Mouse (Mus musculus): Measurements from ENCODE around the gene 2310030G06Rik. TPM values are rescaled to one million over a fixed set of nuclear protein-coding genes. Genes with fewer than 3 reads are reported as not detected.

2310030G06Rik gene
- polyA plus RNA-seq, 1 experiment from 2014 or later = 11.6 TPM

GRCm38 (mm10) chr9:50761520-50762243, 15.3 kb upstream of the 2310030G06Rik start:
- no peaks in the 10 kb centered on the region; the same call in 1 of the 2 replicates for H3K36me3 ChIP-seq (replicated peaks; ENCODE audit: insufficient read depth, low read length)
- DNase-seq (no peak), ATAC-seq (no peak)
- WGBS (ENCODE audit: insufficient replicate concordance) = 56% methylated on average over 6 of the region's 6 CpGs
- H3K4me3 ChIP-seq (ENCODE audit: low read depth, low read length) = no peak overlapping the region
- TF ChIP-seq EP300 (IDR thresholded peaks at IDR 0.05; ENCODE audit: low read depth) (no peak), CTCF (IDR thresholded peaks at IDR 0.05; ENCODE audit: low read depth) (no peak)
- no peak overlapping the region for H3K9ac ChIP-seq (replicated peaks)
- H3K9me3 ChIP-seq (ENCODE audit: low read length) = no peaks in the 10 kb centered on the region
- H3K4me2 ChIP-seq (ENCODE audit: low read depth, low read length) = no peak overlapping the region
- no peaks in the 10 kb centered on the region for H3K27me3 ChIP-seq (ENCODE audit: insufficient read depth, low read length)
- H3K4me1 ChIP-seq (ENCODE audit: insufficient read depth) = no peaks in the 10 kb centered on the region
- no peak overlapping the region for H3K27ac ChIP-seq (ENCODE audit: low read depth)

- H3K9me3 ChIP-seq (ENCODE audit: low read length) = no peaks in the 10 kb centered on the region
- no peak overlapping the region for H3K4me2 ChIP-seq (ENCODE audit: low read depth, low read length)
- WGBS (ENCODE audit: insufficient replicate concordance) = 65% methylated on average over 5 of the region's 5 CpGs
- no peak overlapping the region for H3K4me3 ChIP-seq (ENCODE audit: low read depth, low read length)
- H3K27ac ChIP-seq (ENCODE audit: low read depth) = no peak overlapping the region
- no peaks in the 10 kb centered on the region for H3K27me3 ChIP-seq (ENCODE audit: insufficient read depth, low read length)
- TF ChIP-seq CTCF (IDR thresholded peaks at IDR 0.05; ENCODE audit: low read depth) = no peak
- no peak for TF ChIP-seq EP300 (IDR thresholded peaks at IDR 0.05; ENCODE audit: low read depth)
- H3K4me1 ChIP-seq (ENCODE audit: insufficient read depth) = no peaks in the 10 kb centered on the region
- no peak for DNase-seq
- ATAC-seq = no peak
- H3K9ac ChIP-seq (replicated peaks) = no peak overlapping the region
- H3K36me3 ChIP-seq (replicated peaks; ENCODE audit: insufficient read depth, low read length) = no peaks in the 10 kb centered on the region
These were observed 10.4 kb upstream of the 2310030G06Rik start for GRCm38 (mm10) chr9:50756711-50757110.

- Histone ChIP-seq H3K36me3 (replicated peaks; ENCODE audit: insufficient read depth, low read length) (no peaks in the 10 kb centered on the region), H3K4me3 (ENCODE audit: low read depth, low read length) (no peak overlapping the region), H3K27me3 (ENCODE audit: insufficient read depth, low read length) (no peaks in the 10 kb centered on the region), H3K9ac (replicated peaks) (no peak overlapping the region), H3K9me3 (ENCODE audit: low read length) (no peaks in the 10 kb centered on the region), H3K27ac (ENCODE audit: low read depth) (no peak overlapping the region), H3K4me2 (ENCODE audit: low read depth, low read length) (no peak overlapping the region), H3K4me1 (ENCODE audit: insufficient read depth) (no peaks in the 10 kb centered on the region)
- 43% methylated on average over 7 of the region's 7 CpGs for WGBS (ENCODE audit: insufficient replicate concordance)
- DNase-seq = no peak
- no peak for TF ChIP-seq CTCF (IDR thresholded peaks at IDR 0.05; ENCODE audit: low read depth)
- TF ChIP-seq EP300 (IDR thresholded peaks at IDR 0.05; ENCODE audit: low read depth) = no peak
- no peak for ATAC-seq
These were observed 7.6 kb upstream of the 2310030G06Rik start for GRCm38 (mm10) chr9:50753947-50754346.

- Histone ChIP-seq H3K36me3 (replicated peaks; ENCODE audit: insufficient read depth, low read length) (no peaks in the 10 kb centered on the region), H3K4me2 (ENCODE audit: low read depth, low read length) (0 out of 2 replicates have a peak overlapping the region, but pooled peaks have one; percentile 0), H3K4me1 (ENCODE audit: insufficient read depth) (no peaks in the 10 kb centered on the region), H3K4me3 (ENCODE audit: low read depth, low read length) (no peak overlapping the region), H3K27ac (ENCODE audit: low read depth) (0 out of 2 replicates have a peak overlapping the region, but pooled peaks have one; percentile 35), H3K27me3 (ENCODE audit: insufficient read depth, low read length) (no peaks in the 10 kb centered on the region), H3K9ac (replicated peaks) (no peak overlapping the region), H3K9me3 (ENCODE audit: low read length) (no peaks in the 10 kb centered on the region)
- WGBS (ENCODE audit: insufficient replicate concordance) = 78% methylated on average over 17 of the region's 17 CpGs
- DNase-seq = no peak
- TF ChIP-seq EP300 (IDR thresholded peaks at IDR 0.05; ENCODE audit: low read depth) (no peak), CTCF (IDR thresholded peaks at IDR 0.05; ENCODE audit: low read depth) (no peak)
- no peak for ATAC-seq
These were observed 6.7 kb upstream of the 2310030G06Rik start for GRCm38 (mm10) chr9:50752784-50753615.

GRCm38 (mm10) chr9:50752054-50752602, 5.8 kb upstream of the 2310030G06Rik start, which contains the start of gene Hspb2:
TSS of gene Hspb2 (minus strand) at chr9:50752354.
- DNase-seq (no peak), ATAC-seq (no peak)
- Histone ChIP-seq H3K4me3 (ENCODE audit: low read depth, low read length) (no peak within 1 kb of the TSS), H3K9ac (replicated peaks) (no peak within 1 kb of the TSS), H3K4me1 (ENCODE audit: insufficient read depth) (no peaks in the 10 kb centered on the region), H3K27ac (ENCODE audit: low read depth) (peak within 1 kb of the TSS; percentile 35; the same call in 1 of the 2 replicates), H3K27me3 (ENCODE audit: insufficient read depth, low read length) (no peaks in the 10 kb centered on the region), H3K9me3 (ENCODE audit: low read length) (no peaks in the 10 kb centered on the region), H3K36me3 (replicated peaks; ENCODE audit: insufficient read depth, low read length) (no peaks in the 10 kb centered on the region), H3K4me2 (ENCODE audit: low read depth, low read length) (0 out of 2 replicates have a peak within 1 kb of the TSS, but pooled peaks have one; percentile 13)
- WGBS (ENCODE audit: insufficient replicate concordance) = 76% methylated on average over 14 of the region's 14 CpGs
- TF ChIP-seq EP300 (IDR thresholded peaks at IDR 0.05; ENCODE audit: low read depth) (no peak), CTCF (IDR thresholded peaks at IDR 0.05; ENCODE audit: low read depth) (no peak)

- no peak for ATAC-seq
- Histone ChIP-seq H3K27ac (ENCODE audit: low read depth) (peak within 1 kb of the TSS; percentile 35; the same call in 1 of the 2 replicates), H3K4me3 (ENCODE audit: low read depth, low read length) (no peak within 1 kb of the TSS), H3K4me1 (ENCODE audit: insufficient read depth) (no peaks in the 10 kb centered on the region), H3K27me3 (ENCODE audit: insufficient read depth, low read length) (no peaks in the 10 kb centered on the region), H3K9ac (replicated peaks) (no peak within 1 kb of the TSS), H3K9me3 (ENCODE audit: low read length) (no peaks in the 10 kb centered on the region), H3K4me2 (ENCODE audit: low read depth, low read length) (0 out of 2 replicates have a peak within 1 kb of the TSS, but pooled peaks have one; percentile 13), H3K36me3 (replicated peaks; ENCODE audit: insufficient read depth, low read length) (no peaks in the 10 kb centered on the region)
- DNase-seq = no peak
- no peak for TF ChIP-seq CTCF (IDR thresholded peaks at IDR 0.05; ENCODE audit: low read depth)
- no peak for TF ChIP-seq EP300 (IDR thresholded peaks at IDR 0.05; ENCODE audit: low read depth)
- 71% methylated on average over 22 of the region's 22 CpGs for WGBS (ENCODE audit: insufficient replicate concordance)
These were observed 5.0 kb upstream of the 2310030G06Rik start, which contains the start of gene Cryab for GRCm38 (mm10) chr9:50751323-50751722. TSS of gene Cryab (plus strand) at chr9:50751325.
